Comparison of ENCODE assay signal across 23 mouse cellular contexts in genomic region chr6:18946002-18946683, GRCm38 (mm10).
"Had no signal": no experiment of that assay in that cellular context is flagged by ENCODE, and none has a peak within 500 bp of the region (broad histone marks: within the 10 kb centered on the region; RNA-seq: fewer than 3 reads in every experiment).

No protein-coding gene starts in this region.

- H3K4me2 ChIP-seq: heart, embryonic 13.5 days; heart, embryonic 15.5 days; hindbrain, embryonic 13.5 days; hindbrain, embryonic 15.5 days; limb, embryonic 12.5 days; liver, embryonic 12.5 days had no signal

- H3K27ac ChIP-seq: gastrocnemius, adult 2 months; heart, embryonic 10.5 days; heart, embryonic 13.5 days; heart, embryonic 15.5 days; hindbrain, embryonic 13.5 days; hindbrain, embryonic 15.5 days; hindbrain, postnatal 0 days; layer of hippocampus, adult 2 months; left cerebral cortex, adult 2 months; limb, embryonic 10.5 days; limb, embryonic 12.5 days; liver, embryonic 12.5 days; liver, embryonic 14.5 days had no signal

- H3K36me3 ChIP-seq: heart, embryonic 10.5 days; heart, embryonic 13.5 days; heart, embryonic 15.5 days; hindbrain, embryonic 13.5 days; hindbrain, embryonic 15.5 days; limb, embryonic 10.5 days; limb, embryonic 12.5 days; liver, embryonic 12.5 days had no signal

- H3K4me1 ChIP-seq: heart, embryonic 10.5 days; heart, embryonic 13.5 days; heart, embryonic 15.5 days; hindbrain, embryonic 13.5 days; hindbrain, embryonic 15.5 days; limb, embryonic 10.5 days; limb, embryonic 12.5 days; liver, embryonic 12.5 days had no signal

- H3K4me3 ChIP-seq: gastrocnemius, adult 2 months; heart, embryonic 10.5 days; heart, embryonic 13.5 days; heart, embryonic 15.5 days; hindbrain, embryonic 13.5 days; hindbrain, embryonic 15.5 days; layer of hippocampus, adult 2 months; left cerebral cortex, adult 2 months; limb, embryonic 10.5 days; limb, embryonic 12.5 days; liver, embryonic 12.5 days had no signal

- DNase-seq: gastrocnemius, adult 2 months; gastrocnemius, postnatal 10 days; gastrocnemius, postnatal 25 days; heart, adult 18-20 months; heart, postnatal 14 days; heart, postnatal 36 days; kidney, adult 18-20 months; kidney, adult 8-10 months; kidney, postnatal 10 days; kidney, postnatal 25 days; kidney, postnatal 4 days had no signal

- H3K9ac ChIP-seq: heart, embryonic 13.5 days; heart, embryonic 15.5 days; hindbrain, embryonic 13.5 days; hindbrain, embryonic 15.5 days; limb, embryonic 12.5 days; liver, embryonic 12.5 days; liver, embryonic 14.5 days had no signal

- H3K27me3 ChIP-seq: heart, embryonic 13.5 days; heart, embryonic 15.5 days; hindbrain, embryonic 13.5 days; hindbrain, embryonic 15.5 days; limb, embryonic 12.5 days; liver, embryonic 12.5 days had no signal

- H3K9me3 ChIP-seq: heart, embryonic 10.5 days; heart, embryonic 13.5 days; heart, embryonic 15.5 days; hindbrain, embryonic 13.5 days; hindbrain, embryonic 15.5 days; limb, embryonic 10.5 days; limb, embryonic 12.5 days; liver, embryonic 12.5 days had no signal

- ATAC-seq: hindbrain, postnatal 0 days; liver, embryonic 12.5 days had no signal
